Mouse (Mus musculus) lung, postnatal 0 days (tissue): ENCODE results near the gene Kdelr1. TPM values are rescaled to one million over a fixed set of nuclear protein-coding genes. Genes with fewer than 3 reads are reported as not detected.

Experiments used
- ATAC-seq: fragments of 200-750 bp; cut with Nextera tagmentation; 2 replicates; pipeline ENCODE4 v1.8.0; 2017; ENCODE audit warnings: moderate library complexity
- DNase-seq: peaks from one replicate; pipeline ENCODE4 v3.0.0-alpha.2; 2016; ENCODE audit warnings: low spot score
- H3K27ac ChIP-seq: fragments of 300-500 bp; sonication (generic); 2 replicates; pipeline ENCODE4 v1.5.1; 2014; ENCODE audit warnings: antibody characterized with exemption, mild to moderate bottlenecking, low read length, mixed read lengths
- H3K27me3 ChIP-seq: fragments of 300-500 bp; sonication (generic); replicated peaks from 2 replicates; pipeline ENCODE4 v1.6.1; 2014; ENCODE audit warnings: low read length, mixed read lengths; ENCODE audit not compliant: insufficient read depth
- H3K36me3 ChIP-seq: fragments of 300-500 bp; sonication (generic); 2 replicates; pipeline ENCODE4 v1.6.1; 2014; ENCODE audit warnings: low read length, mixed read lengths; ENCODE audit not compliant: insufficient read depth
- H3K4me1 ChIP-seq: fragments of 300-500 bp; sonication (generic); 2 replicates; pipeline ENCODE4 v1.6.1; 2014; ENCODE audit warnings: antibody characterized with exemption, low read depth, low read length, mixed read lengths; ENCODE audit not compliant: insufficient read depth
- H3K4me2 ChIP-seq: fragments of 300-500 bp; sonication (generic); replicated peaks from 2 replicates; pipeline ENCODE4 v1.6.1; 2014; ENCODE audit warnings: low read depth, mild to moderate bottlenecking, low read length, moderate library complexity, mixed read lengths
- H3K4me3 ChIP-seq: fragments of 300-500 bp; sonication (generic); 2 replicates; pipeline ENCODE4 v1.5.1; 2014; ENCODE audit warnings: low read depth, low read length
- H3K9ac ChIP-seq: fragments of 300-500 bp; sonication (generic); replicated peaks from 2 replicates; pipeline ENCODE4 v1.6.1; 2014; ENCODE audit warnings: low read depth, mild to moderate bottlenecking
- H3K9me3 ChIP-seq: fragments of 300-500 bp; sonication (generic); 2 replicates; pipeline ENCODE4 v1.6.1; 2016; ENCODE audit warnings: low read length, mixed read lengths
- CTCF ChIP-seq: IDR thresholded peaks from 2 replicates; pipeline ENCODE4 v1.5.1; 2016; ENCODE audit warnings: antibody characterized with exemption, mild to moderate bottlenecking
- EP300 ChIP-seq: IDR thresholded peaks from 2 replicates; pipeline ENCODE4 v1.6.1; 2016; ENCODE audit warnings: antibody characterized with exemption, mild to moderate bottlenecking, control low read depth
- WGBS: fragments of 180-500 bp; shearing (Covaris S2); extraction: QIAGEN DNeasy Blood & Tissue Kit; methylation state at CpG from one replicate; pipeline ENCODE4 v1.1.7; 2014; 5-methylcytosine and 5-hydroxymethylcytosine counted together
- polyA plus RNA-seq: library from polyadenylated mRNA; unstranded; fragments of >200 nt; fragmentation: Nextera tagmentation; extraction: Ambion mirVana; gene quantifications from 2 replicates; pipeline ENCODE4 v1.2.1, GENCODE M21; 2015

Gene Kdelr1
- polyA plus RNA-seq, 1 experiment from 2014 or later: 57.3 TPM

GRCm38 (mm10) chr7:45919083-45919671 is 46.6 kb downstream of the Kdelr1 start:
- ATAC-seq (no peak), DNase-seq (peak; percentile 27)
- H3K27me3 ChIP-seq: no peaks in the 10 kb centered on the region
- no peak overlapping the region for H3K4me2 ChIP-seq
- no peaks in the 10 kb centered on the region for H3K36me3 ChIP-seq
- WGBS: 77% methylated on average over 14 of the region's 14 CpGs
- TF ChIP-seq CTCF: peak; percentile 67
- TF ChIP-seq EP300: no peak
- no peak overlapping the region for H3K4me3 ChIP-seq
- H3K27ac ChIP-seq: no peak overlapping the region
- peaks cover 28% of the 10 kb centered on the region for H3K4me1 ChIP-seq
- no peaks in the 10 kb centered on the region for H3K9me3 ChIP-seq
- H3K9ac ChIP-seq: no peak overlapping the region

- H3K9me3 ChIP-seq: no peaks in the 10 kb centered on the region
- H3K36me3 ChIP-seq: no peaks in the 10 kb centered on the region
- H3K4me1 ChIP-seq: peaks cover 28% of the 10 kb centered on the region
- no peak overlapping the region for H3K27ac ChIP-seq
- ATAC-seq (no peak), DNase-seq (no peak)
- H3K4me2 ChIP-seq: peak overlapping the region; percentile 63
- H3K27me3 ChIP-seq: no peaks in the 10 kb centered on the region
- no peak overlapping the region for H3K9ac ChIP-seq
- 55% methylated on average over 4 of the region's 4 CpGs for WGBS
- no peak for TF ChIP-seq EP300
- TF ChIP-seq CTCF: no peak
- 0 out of 2 replicates have a peak overlapping the region, but pooled peaks have one; percentile 42 for H3K4me3 ChIP-seq
Observed at GRCm38 (mm10) chr7:45919761-45920160, 47.2 kb downstream of the Kdelr1 start.

- DNase-seq (peak; percentile 53), ATAC-seq (no peak)
- peak overlapping the region; percentile 63 for H3K4me2 ChIP-seq
- no peaks in the 10 kb centered on the region for H3K36me3 ChIP-seq
- H3K4me3 ChIP-seq: peak overlapping the region; percentile 42
- no peaks in the 10 kb centered on the region for H3K9me3 ChIP-seq
- WGBS: 16% methylated on average over 9 of the region's 9 CpGs
- H3K27ac ChIP-seq: peak overlapping the region; percentile 84
- peaks cover 28% of the 10 kb centered on the region for H3K4me1 ChIP-seq
- no peak for TF ChIP-seq CTCF
- TF ChIP-seq EP300: no peak
- H3K27me3 ChIP-seq: no peaks in the 10 kb centered on the region
- peak overlapping the region; percentile 44 for H3K9ac ChIP-seq
Observed at GRCm38 (mm10) chr7:45920583-45921241, 48.1 kb downstream of the Kdelr1 start.

- Histone ChIP-seq H3K36me3 (no peaks in the 10 kb centered on the region), H3K9ac (peak within 1 kb of the TSS; percentile 44), H3K9me3 (no peaks in the 10 kb centered on the region), H3K4me1 (peaks cover 28% of the 10 kb centered on the region), H3K4me2 (peak within 1 kb of the TSS; percentile 63), H3K27ac (peak within 1 kb of the TSS; percentile 93), H3K27me3 (no peaks in the 10 kb centered on the region), H3K4me3 (peak within 1 kb of the TSS; percentile 42)
- peak; percentile 78 for DNase-seq
- ATAC-seq: no peak
- TF ChIP-seq EP300: no peak
- TF ChIP-seq CTCF: no peak
- 17% methylated on average over 7 of the region's 9 CpGs for WGBS
Observed at GRCm38 (mm10) chr7:45921242-45921621, 48.7 kb downstream of the Kdelr1 start, which contains the start of gene Emp3. Emp3 (minus strand) TSS chr7:45921404.

- Histone ChIP-seq H3K4me2 (peak overlapping the region; percentile 58; the same call in 1 of the 2 replicates), H3K4me1 (peaks cover 25% of the 10 kb centered on the region), H3K4me3 (no peak overlapping the region), H3K9ac (no peak overlapping the region), H3K36me3 (no peaks in the 10 kb centered on the region), H3K27me3 (no peaks in the 10 kb centered on the region), H3K27ac (peak overlapping the region; percentile 93), H3K9me3 (no peaks in the 10 kb centered on the region)
- DNase-seq (no peak), ATAC-seq (no peak)
- 73% methylated on average over 12 of the region's 12 CpGs for WGBS
- no peak for TF ChIP-seq CTCF
Observed at GRCm38 (mm10) chr7:45921950-45922600, 49.5 kb downstream of the Kdelr1 start.
